Mouse (Mus musculus): ENCODE results near the gene Naxd. TPM values are rescaled to one million over a fixed set of nuclear protein-coding genes. Genes with fewer than 3 reads are reported as not detected.
"Not testable (repeated sequence)": the region's sequence is repeated elsewhere in the genome, so short reads cannot be mapped to it uniquely, and the experiment has no call there.

Naxd gene
- polyA plus RNA-seq (2012; rRNA removed): 107 and 109 TPM in 2 replicates

GRCm38 (mm10) chr8:11497017-11497990, at the start of gene Naxd:
TSS of gene Naxd (plus strand) at chr8:11497506.
- peak; percentile 75 to 93 for DNase-seq (ENCODE audit: extremely low spot score in 1 of 2, low spot score in 1 of 2)

DNA sequence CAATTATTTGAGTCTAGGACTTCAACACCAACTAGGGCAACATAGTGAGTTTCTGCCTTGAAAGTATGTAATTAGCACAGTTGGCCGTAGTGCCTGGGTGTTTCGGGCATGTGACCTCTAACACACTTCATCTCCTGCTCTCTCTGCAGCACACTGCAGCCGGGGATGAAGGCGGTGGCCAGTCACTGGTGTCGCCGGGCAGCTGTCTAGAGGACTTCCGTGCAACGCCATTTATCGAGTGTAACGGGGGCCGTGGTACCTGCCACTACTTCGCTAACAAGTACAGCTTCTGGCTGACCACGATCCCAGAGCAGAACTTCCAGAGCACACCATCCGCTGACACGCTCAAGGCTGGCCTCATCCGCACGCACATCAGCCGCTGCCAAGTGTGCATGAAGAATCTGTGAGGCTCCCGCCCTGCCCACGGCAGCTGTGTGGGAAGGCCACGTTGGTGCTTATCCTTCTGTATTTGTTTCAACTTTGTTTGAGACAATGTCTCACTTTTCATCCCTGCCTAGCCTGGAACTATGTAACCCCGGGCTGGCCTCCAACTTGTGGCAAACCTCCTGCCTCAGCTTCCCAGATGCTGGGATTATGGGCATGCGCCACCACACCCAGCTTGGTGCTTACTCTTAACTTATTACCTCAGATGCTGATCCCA, 49.3 kb upstream of the Naxd start:
- no peak for DNase-seq (ENCODE audit: extremely low spot score in 1 of 2, low spot score in 1 of 2)

- peak in 1 of 2 experiments; percentile 57 for DNase-seq (ENCODE audit: extremely low spot score in 1 of 2, low spot score in 1 of 2)
Observed at GRCm38 (mm10) chr8:11450184-11451113, 46.9 kb upstream of the Naxd start.

- no peak for DNase-seq (ENCODE audit: extremely low spot score in 1 of 2, low spot score in 1 of 2)
Observed at GRCm38 (mm10) chr8:11452152-11452551, 45.2 kb upstream of the Naxd start.

DNA sequence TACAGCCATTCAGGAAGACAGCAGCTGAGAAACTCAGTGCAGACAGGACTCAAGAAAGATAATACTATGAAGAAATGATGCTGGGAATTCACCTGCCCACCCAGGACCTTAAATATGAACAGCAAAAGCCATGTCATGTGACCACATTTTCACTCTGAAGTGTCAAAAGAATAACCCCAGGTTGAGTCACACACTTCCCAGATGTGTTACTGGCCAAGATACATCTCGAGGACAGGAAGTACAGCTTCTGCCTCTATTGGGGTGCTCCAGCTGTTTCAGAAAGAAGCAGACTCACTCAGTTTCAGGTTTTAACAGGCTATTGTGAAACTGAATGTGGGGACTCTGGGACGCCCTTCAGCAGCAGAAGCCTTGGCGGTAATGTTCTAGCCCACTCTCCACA, 44.7 kb upstream of the Naxd start:
- no peak for DNase-seq (ENCODE audit: extremely low spot score in 1 of 2, low spot score in 1 of 2)

- DNase-seq (ENCODE audit: extremely low spot score in 1 of 2, low spot score in 1 of 2): peak in 1 of 2 experiments; percentile 28
Observed at GRCm38 (mm10) chr8:11452974-11453373, 44.3 kb upstream of the Naxd start.

DNA sequence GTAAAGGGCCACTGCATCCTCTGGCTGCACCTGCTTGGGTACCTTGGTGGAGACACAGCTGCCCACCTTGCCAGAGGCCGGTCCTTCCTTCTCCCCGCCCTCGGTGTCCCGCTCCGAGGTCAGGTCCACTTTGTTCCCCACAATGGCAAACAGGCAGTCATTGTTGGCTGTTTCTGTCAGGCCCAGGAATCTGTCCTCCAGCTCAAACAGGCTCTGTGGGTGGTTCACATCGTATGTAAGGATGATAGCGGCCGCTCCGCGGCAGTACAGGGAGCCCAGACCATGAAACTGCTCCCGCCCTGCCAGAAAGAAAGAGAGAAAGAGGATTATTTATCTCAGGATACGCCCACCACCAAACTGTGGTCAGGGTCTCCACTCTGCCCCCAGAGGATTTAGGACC, 43.1 kb upstream of the Naxd start:
- DNase-seq (ENCODE audit: extremely low spot score in 1 of 2, low spot score in 1 of 2): no peak

DNA sequence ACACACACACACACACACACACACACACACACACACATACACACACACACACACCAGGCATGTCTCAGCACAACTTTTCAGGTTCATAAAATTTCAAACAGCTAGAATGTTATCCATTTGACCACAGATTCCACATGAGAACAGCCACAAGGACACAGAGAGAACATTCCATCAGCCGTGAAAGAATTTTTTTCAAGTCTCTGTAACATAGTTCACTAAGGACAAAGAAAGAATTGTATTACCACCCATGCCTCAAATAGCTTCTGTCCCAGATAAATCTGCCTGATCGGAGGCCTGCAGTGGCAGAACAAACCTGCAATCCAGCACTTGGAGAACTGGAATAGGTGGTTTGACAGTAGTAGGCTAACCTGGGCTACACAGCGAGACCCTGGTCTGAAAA, 40.0 kb upstream of the Naxd start:
- no peak for DNase-seq (ENCODE audit: extremely low spot score in 1 of 2, low spot score in 1 of 2)

- DNase-seq (ENCODE audit: extremely low spot score in 1 of 2, low spot score in 1 of 2): no peak
Observed at GRCm38 (mm10) chr8:11457981-11458836, 39.1 kb upstream of the Naxd start.

DNA sequence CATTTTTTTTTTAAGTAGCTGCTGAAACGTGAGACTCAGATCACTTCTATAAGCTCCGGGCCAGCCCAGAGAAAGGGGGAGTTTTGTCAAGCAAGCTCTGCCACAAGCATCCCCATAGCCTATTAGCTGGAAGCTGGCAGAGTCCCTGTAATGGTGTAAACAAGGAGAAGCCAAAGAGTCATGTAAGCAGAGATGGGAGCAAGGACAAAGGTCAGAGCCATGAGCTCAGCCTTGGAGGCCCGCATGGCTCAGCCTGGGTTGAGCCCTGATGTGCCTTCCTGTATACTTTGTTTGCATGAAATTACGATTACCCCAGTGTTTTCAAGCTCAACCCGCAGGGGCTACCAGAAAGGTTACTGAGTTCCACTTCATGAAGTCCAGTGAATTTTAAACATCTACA, 38.3 kb upstream of the Naxd start:
- no peak for DNase-seq (ENCODE audit: extremely low spot score in 1 of 2, low spot score in 1 of 2)

DNA sequence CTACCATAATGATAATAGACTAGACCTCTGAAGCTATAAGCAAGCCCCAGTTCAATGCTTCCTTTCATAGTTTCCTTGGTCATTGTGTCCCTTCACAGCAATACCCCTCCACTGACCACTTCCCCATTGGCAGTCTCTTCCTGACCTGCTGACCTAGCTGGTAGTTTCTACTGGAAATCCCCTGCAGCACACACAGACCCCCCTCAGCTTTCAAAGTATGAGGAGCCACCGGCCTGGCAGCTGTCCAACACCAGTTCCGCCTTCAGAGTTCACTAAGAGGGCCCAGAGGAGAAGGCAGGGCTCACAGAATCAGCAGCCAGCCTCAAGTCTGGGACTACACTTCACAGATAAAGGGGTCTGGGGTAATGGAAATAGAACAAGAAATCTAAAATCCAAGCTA, 36.4 kb upstream of the Naxd start:
- DNase-seq (ENCODE audit: extremely low spot score in 1 of 2, low spot score in 1 of 2): no peak

- DNase-seq (ENCODE audit: extremely low spot score in 1 of 2, low spot score in 1 of 2): no peak
Observed at GRCm38 (mm10) chr8:11461847-11462246, 35.5 kb upstream of the Naxd start.

- no peak for DNase-seq (ENCODE audit: extremely low spot score in 1 of 2, low spot score in 1 of 2)
Observed at GRCm38 (mm10) chr8:11462641-11463040, 34.7 kb upstream of the Naxd start.

DNA sequence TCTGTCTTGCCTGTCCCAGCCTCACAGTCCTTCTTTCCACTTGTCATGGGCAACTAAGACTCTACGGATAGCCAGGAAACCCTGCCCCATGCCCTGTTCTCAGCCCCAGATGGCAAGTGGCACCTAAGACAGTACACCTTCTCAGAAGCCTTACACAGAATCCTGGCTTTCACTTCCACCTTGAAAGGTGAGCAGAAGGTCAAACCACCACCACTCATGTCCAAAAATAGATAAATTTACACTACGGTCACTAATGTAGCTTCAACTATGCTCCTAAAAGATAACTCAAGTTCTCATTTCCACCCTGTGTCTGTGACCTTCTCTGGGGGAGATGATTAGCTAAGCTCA, 33.8 kb upstream of the Naxd start:
- no peak for DNase-seq (ENCODE audit: extremely low spot score in 1 of 2, low spot score in 1 of 2)

DNA sequence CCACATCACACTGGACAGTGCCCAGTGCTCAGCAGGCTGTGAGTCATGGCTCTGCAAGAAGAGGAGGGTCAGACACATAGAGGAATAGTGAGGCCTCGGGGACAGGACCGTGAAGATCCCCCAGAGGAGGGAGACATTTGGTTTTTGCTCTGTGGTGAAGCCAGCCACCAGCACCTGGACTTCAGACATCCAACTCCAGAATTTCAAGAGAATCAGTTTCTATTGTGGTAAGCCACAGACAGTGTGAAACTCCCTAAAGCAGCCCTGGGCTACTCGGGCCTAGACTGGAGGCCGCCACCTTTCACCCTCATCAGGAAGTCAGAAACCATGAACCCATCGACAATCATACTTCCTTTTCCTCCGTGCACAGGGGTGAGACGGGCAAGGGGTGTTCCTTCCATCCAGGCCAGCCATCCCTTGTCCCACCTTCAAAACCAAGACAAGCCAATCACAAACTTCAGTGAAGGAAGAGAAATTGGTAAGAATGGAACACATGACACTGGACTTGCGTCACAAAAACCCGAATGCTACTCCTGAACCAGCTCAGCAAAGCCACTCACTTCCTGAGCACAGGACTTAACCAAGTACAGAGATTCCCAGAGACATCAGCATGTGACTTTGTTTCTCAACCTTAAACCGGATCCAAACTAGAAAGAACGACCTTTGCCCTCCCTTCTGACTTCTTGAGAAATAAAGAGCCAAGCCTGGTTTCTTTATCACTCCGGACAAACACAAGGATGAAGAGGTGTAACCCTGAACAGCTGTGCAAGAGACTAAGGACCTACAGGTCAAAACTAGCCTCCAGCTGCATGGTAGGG, 33.2 kb upstream of the Naxd start:
- no peak for DNase-seq (ENCODE audit: extremely low spot score in 1 of 2, low spot score in 1 of 2)

GRCm38 (mm10) chr8:11464707-11464964, 32.7 kb upstream of the Naxd start:
- no peak for DNase-seq (ENCODE audit: extremely low spot score in 1 of 2, low spot score in 1 of 2)

GRCm38 (mm10) chr8:11465619-11466018, 31.7 kb upstream of the Naxd start:
- DNase-seq (ENCODE audit: extremely low spot score in 1 of 2, low spot score in 1 of 2): no peak

DNA sequence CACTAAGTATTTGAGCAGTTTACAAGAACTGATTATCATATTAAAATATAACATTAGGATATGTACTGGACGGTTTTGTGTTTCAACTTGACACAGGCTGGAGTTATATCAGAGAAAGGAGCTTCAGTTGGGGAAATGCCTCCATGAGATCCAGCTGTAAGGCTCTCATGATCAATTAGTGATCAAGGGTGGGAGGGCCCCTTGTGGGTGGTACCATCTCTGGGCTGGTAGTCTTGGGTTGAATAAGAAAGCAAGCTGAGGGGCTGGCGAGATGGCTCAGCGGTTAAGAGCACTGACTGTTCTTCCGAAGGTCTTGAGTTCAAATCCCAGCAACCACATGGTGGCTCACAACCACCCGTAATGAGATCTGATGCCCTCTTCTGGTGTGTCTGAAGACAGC, 30.8 kb upstream of the Naxd start:
- DNase-seq (ENCODE audit: extremely low spot score in 1 of 2, low spot score in 1 of 2): not testable (repeated sequence)

- peak in 1 of 2 experiments; percentile 57 for DNase-seq (ENCODE audit: extremely low spot score in 1 of 2, low spot score in 1 of 2)
Observed at GRCm38 (mm10) chr8:11469095-11469494, 28.2 kb upstream of the Naxd start.
